Mouse (Mus musculus) small intestine, adult 2 months (tissue): Measurements from ENCODE around the gene Gsn. TPM values are rescaled to one million over a fixed set of nuclear protein-coding genes. Genes with fewer than 3 reads are reported as not detected.

Experiments used
- H3K27ac ChIP-seq: fragments of 200-500 bp; 2 replicates; pipeline ENCODE4 v1.5.1; 2012; ENCODE audit warnings: low read depth, low read length, control low read depth, inconsistent platforms; ENCODE audit not compliant: insufficient read depth
- H3K27me3 ChIP-seq: fragments of 200-500 bp; 2 replicates; pipeline ENCODE4 v1.6.1; 2012; ENCODE audit warnings: mild to moderate bottlenecking, moderate library complexity, low read length, inconsistent platforms; ENCODE audit not compliant: control insufficient read depth, insufficient read depth
- H3K36me3 ChIP-seq: fragments of 200-500 bp; 2 replicates; pipeline ENCODE4 v1.6.1; 2012; ENCODE audit warnings: mild to moderate bottlenecking, low read length, control low read depth, inconsistent platforms; ENCODE audit not compliant: control insufficient read depth, insufficient read depth
- H3K4me1 ChIP-seq: fragments of 200-500 bp; 2 replicates; pipeline ENCODE4 v1.6.1; 2012; ENCODE audit warnings: low read length, inconsistent platforms, mixed read lengths; ENCODE audit not compliant: control insufficient read depth, insufficient read depth, insufficient read length
- H3K4me3 ChIP-seq: fragments of 200-500 bp; 2 replicates; pipeline ENCODE4 v1.5.1; 2012; ENCODE audit warnings: low read depth, mild to moderate bottlenecking, control low read depth, inconsistent platforms, low read length, moderate library complexity
- CTCF ChIP-seq: fragments of 200-500 bp; IDR thresholded peaks from 2 replicates; pipeline ENCODE4 v1.5.1; 2012; ENCODE audit warnings: low read depth, mild to moderate bottlenecking, control low read depth, inconsistent platforms, low read length, moderate library complexity, mixed read lengths; ENCODE audit not compliant: insufficient replicate concordance, insufficient read length; ENCODE audit errors: extremely low read depth
- POLR2A ChIP-seq: fragments of 200-500 bp; IDR thresholded peaks from 2 replicates; pipeline ENCODE4 v1.6.1; 2012; ENCODE audit warnings: low read depth, mild to moderate bottlenecking, control low read depth, inconsistent platforms, low read length, moderate library complexity
- WGBS: fragments of 180-500 bp; shearing (Covaris S2); methylation state at CpG from one replicate; pipeline ENCODE4 v1.1.7; 2018; 5-methylcytosine and 5-hydroxymethylcytosine counted together
- polyA plus RNA-seq: library from polyadenylated mRNA; depleted of rRNA; stranded (reverse); fragments of >200 nt; gene quantifications from 2 replicates; pipeline ENCODE4 v1.2.3, GENCODE M21; 2012

The Gsn gene
- polyA plus RNA-seq, 1 experiment, result 198 TPM

DNA sequence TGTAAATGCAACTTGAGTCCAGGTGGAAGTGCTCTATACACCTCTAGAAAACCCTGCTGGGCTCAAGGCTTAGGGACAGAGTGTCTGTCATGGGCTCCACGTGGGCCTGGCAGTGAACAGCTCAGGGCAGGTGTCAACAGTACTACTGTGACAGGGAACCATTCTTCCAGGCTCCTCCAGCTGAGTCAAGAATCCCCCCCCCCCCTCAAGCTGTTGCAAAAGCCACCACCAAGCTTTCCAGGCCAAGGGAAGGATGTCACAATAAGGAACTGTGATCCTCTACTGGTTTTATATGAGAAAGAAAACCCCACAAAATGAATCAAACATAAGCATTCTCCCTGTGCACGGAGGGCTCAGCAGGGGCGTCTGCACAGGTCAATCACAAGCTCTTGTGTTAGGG lies 58.1 kb downstream of the Gsn start:
- WGBS, result 71% methylated on average over 3 of the region's 3 CpGs
- Histone ChIP-seq H3K36me3 (peaks cover 22% of the 10 kb centered on the region), H3K27me3 (no peaks in the 10 kb centered on the region), H3K4me3 (no peak overlapping the region), H3K27ac (no peak overlapping the region), H3K4me1 (peaks cover 14% of the 10 kb centered on the region)
- no peak for TF ChIP-seq POLR2A
- TF ChIP-seq CTCF, result no peak

DNA sequence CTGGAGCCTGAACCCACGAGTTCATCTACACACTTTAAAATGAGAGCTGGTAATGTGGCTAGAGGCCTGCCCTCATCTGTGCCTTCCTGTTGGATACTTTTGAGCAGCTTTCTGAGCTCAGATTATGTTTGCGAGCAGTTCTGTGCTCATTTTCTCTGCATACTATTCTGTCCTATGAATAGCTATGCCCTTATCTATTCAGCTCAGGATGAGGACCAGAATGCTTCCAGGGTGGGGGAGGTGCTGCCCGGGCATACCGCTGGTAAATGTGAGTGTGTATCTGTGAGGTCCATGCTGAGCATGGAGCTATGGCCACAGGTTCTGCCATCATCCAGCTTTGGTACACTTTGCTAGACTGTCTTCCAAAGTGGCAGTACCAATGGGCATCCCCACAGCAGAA lies 61.4 kb downstream of the Gsn start:
- Histone ChIP-seq H3K4me3 (no peak overlapping the region), H3K27me3 (no peaks in the 10 kb centered on the region), H3K4me1 (peaks cover 12% of the 10 kb centered on the region; the same call in 1 of the 2 replicates), H3K27ac (no peak overlapping the region), H3K36me3 (peaks cover 38% of the 10 kb centered on the region)
- TF ChIP-seq CTCF, result no peak
- no peak for TF ChIP-seq POLR2A
- 82% methylated on average over 4 of the region's 4 CpGs for WGBS

DNA sequence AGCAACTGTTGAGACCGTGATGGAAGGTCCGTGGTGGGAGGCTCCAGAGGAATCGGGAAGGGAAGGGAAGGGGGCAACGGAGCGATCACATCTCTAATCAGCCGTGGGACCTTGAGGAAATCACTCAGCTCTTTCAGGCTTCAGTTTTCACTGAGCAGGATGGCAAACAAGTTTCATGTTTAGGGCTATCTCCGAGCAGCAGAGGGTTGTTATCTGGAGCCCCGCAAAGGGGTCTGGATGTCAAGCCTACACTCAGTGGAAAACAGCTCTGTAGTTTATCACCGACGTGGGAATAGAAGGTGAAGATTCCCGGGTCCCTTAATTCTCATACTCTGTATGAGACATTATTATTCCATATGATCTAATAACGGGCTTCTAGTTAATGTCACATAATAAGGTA lies 62.2 kb downstream of the Gsn start:
- H3K27ac ChIP-seq, result no peak overlapping the region
- 90% methylated on average over 12 of the region's 12 CpGs for WGBS
- peaks cover 38% of the 10 kb centered on the region for H3K36me3 ChIP-seq
- H3K4me3 ChIP-seq, result no peak overlapping the region
- H3K27me3 ChIP-seq, result no peaks in the 10 kb centered on the region
- peaks cover 17% of the 10 kb centered on the region for H3K4me1 ChIP-seq
- TF ChIP-seq CTCF (no peak), POLR2A (no peak)

- WGBS, result 94% methylated on average over 15 of the region's 15 CpGs
- Histone ChIP-seq H3K36me3 (peaks cover 35% of the 10 kb centered on the region), H3K27ac (no peak overlapping the region), H3K27me3 (no peaks in the 10 kb centered on the region), H3K4me1 (peaks cover 19% of the 10 kb centered on the region), H3K4me3 (no peak overlapping the region)
- TF ChIP-seq CTCF (no peak), POLR2A (no peak)
Observed at GRCm38 (mm10) chr2:35320399-35320798, 64.2 kb downstream of the Gsn start.

- peak overlapping the region; percentile 35 for H3K27ac ChIP-seq
- peaks cover 15% of the 10 kb centered on the region for H3K4me1 ChIP-seq
- 31% methylated on average over 10 of the region's 10 CpGs for WGBS
- no peaks in the 10 kb centered on the region for H3K27me3 ChIP-seq
- H3K4me3 ChIP-seq, result no peak overlapping the region
- TF ChIP-seq CTCF (no peak), POLR2A (no peak)
- H3K36me3 ChIP-seq, result peaks cover 24% of the 10 kb centered on the region
Observed at GRCm38 (mm10) chr2:35322404-35323164, 66.4 kb downstream of the Gsn start.

DNA sequence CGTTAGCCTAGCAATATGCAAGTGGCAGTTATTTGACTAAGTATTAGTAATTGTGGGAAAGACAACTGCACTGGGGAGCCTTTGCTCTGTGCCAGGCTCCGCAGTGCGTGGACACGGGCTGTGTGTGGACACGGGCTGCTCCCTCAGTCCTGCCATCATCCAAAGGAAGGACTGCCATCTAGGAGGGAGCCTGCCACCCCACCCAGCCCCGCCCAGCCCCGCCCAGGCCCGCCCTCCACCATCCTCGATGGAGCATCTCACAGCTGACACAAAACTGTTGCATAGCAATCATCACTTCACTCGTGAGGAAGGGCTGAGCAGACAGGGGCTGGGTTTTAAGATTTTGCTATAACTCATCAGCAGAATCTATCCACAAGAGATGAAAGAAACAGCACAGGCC lies 69.8 kb downstream of the Gsn start:
- TF ChIP-seq POLR2A (no peak), CTCF (no peak)
- Histone ChIP-seq H3K27ac (no peak overlapping the region), H3K36me3 (peaks cover 5% of the 10 kb centered on the region), H3K4me3 (no peak overlapping the region), H3K4me1 (peaks cover 15% of the 10 kb centered on the region), H3K27me3 (no peaks in the 10 kb centered on the region)
- WGBS, result 56% methylated on average over 10 of the region's 10 CpGs

DNA sequence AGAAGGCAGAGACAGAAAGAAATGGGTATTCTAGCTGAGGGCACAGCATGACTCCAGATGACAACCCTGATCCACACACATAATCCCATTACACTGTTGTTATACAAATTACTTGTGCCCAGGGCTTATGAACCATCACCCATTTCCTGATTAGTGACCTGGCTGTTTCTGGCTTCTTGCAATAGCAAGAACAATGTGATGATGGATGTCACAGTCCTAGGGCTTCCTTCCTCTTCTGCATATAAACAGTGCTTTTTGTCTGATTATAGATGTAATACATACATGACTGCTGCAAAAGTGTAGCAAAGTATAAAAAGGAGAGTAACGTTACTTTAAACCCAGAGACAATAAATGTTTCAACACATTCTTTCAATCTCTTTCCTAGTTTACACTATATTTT lies 70.8 kb downstream of the Gsn start:
- Histone ChIP-seq H3K27me3 (no peaks in the 10 kb centered on the region), H3K36me3 (peaks cover 1% of the 10 kb centered on the region), H3K4me1 (peaks cover 13% of the 10 kb centered on the region), H3K4me3 (no peak overlapping the region), H3K27ac (no peak overlapping the region)
- TF ChIP-seq POLR2A (no peak), CTCF (no peak)
- 76% methylated on average over 1 of the region's 1 CpGs for WGBS

- no peak overlapping the region for H3K4me3 ChIP-seq
- peaks cover 9% of the 10 kb centered on the region for H3K4me1 ChIP-seq
- TF ChIP-seq CTCF, result no peak
- H3K27ac ChIP-seq, result no peak overlapping the region
- 38% methylated on average over 10 of the region's 10 CpGs for WGBS
- no peaks in the 10 kb centered on the region for H3K27me3 ChIP-seq
- peaks cover 1% of the 10 kb centered on the region for H3K36me3 ChIP-seq
Observed at GRCm38 (mm10) chr2:35327583-35327982, 71.4 kb downstream of the Gsn start.
